8 mouse cellular contexts compared by ENCODE assay signal in genomic region chr11:54866119-54867048, GRCm38 (mm10). TPM values are rescaled to one million over a fixed set of nuclear protein-coding genes. Genes with fewer than 3 reads are reported as not detected.
DNase-seq lines count a peak whose midpoint lies in the region; ATAC-seq and TF ChIP-seq lines count a peak whose summit lies in the region.

Hint1 (plus strand) TSS chr11:54866383.

- peak; percentile 87 for TF ChIP-seq POLR2A in cortical plate, adult 2 months (IDR thresholded peaks at IDR 0.05; ENCODE audit: extremely low read depth, insufficient read depth, low read length)

- peak; percentile 89 for DNase-seq in adipocyte (ENCODE audit: low spot score)
- DNase-seq in gastrocnemius, postnatal 10 days = peak; percentile 93
- DNase-seq in induced T-regulatory cell, adult 2 months (ENCODE audit: low read depth) = peak; percentile 94
- DNase-seq in left cerebral cortex, adult 8-10 months (ENCODE audit: low spot score in 2 of 2) = peak; percentile 84 to 85
- DNase-seq in right cerebral cortex, adult 18-20 months = peak; percentile 95
- DNase-seq in urinary bladder, adult 2 months (ENCODE audit: low spot score) = peak; percentile 91

- no peak for TF ChIP-seq CTCF in cortical plate, adult 2 months (IDR thresholded peaks at IDR 0.05; ENCODE audit: extremely low read depth, insufficient read depth, low read length)

- peaks cover 6% of the 10 kb centered on the region for H3K4me1 ChIP-seq in cortical plate, adult 2 months (ENCODE audit: control insufficient read depth, insufficient read depth, low read length)

- peak within 1 kb of the TSS; percentile 75 for H3K4me3 ChIP-seq in cortical plate, adult 2 months (ENCODE audit: insufficient read depth, low read length)

- peak; percentile 90 for ATAC-seq in megakaryocyte, adult 5-6 weeks (ENCODE audit: poor library complexity, severe bottlenecking)

- H3K27ac ChIP-seq in cortical plate, adult 2 months (ENCODE audit: insufficient read depth, low read length) = peak within 1 kb of the TSS; percentile 95

RNA-seq across cellular contexts. Expression of gene Hint1, which starts in this region (rescaled TPM):
- 532 and 541 TPM in 2 replicates for polyA plus RNA-seq in cortical plate, adult 2 months (2012; rRNA removed)
- 100 to 1,000 TPM; 254 to 262 TPM for total RNA-seq in gastrocnemius, postnatal 10 days (2021)
- total RNA-seq in left cerebral cortex, adult 8-10 months (2022) = 100 to 1,000 TPM; 204 to 277 (median 234) TPM
- total RNA-seq in megakaryocyte, adult 5-6 weeks (2015) = 370 and 459 TPM in 2 replicates
- total RNA-seq in megakaryocyte, adult 5-6 weeks (2017) = 411 and 450 TPM in 2 replicates
- 453 and 489 TPM in 2 replicates for polyA plus RNA-seq in urinary bladder, adult 2 months (2012; rRNA removed)

Comparison
In these comparisons a context has a peak if more than half of its experiments do, and no peak if none do; other contexts are left out.
1. Peak in every context shown above with its lines: DNase-seq, ATAC-seq, H3K4me3 ChIP-seq and H3K27ac ChIP-seq.